Mouse (Mus musculus) lung, embryonic 15.5 days (tissue): ENCODE measurements at regions not wholly inside any gene's neighbourhood (a gene's known extent, or its start where the extent isn't known, plus 50 kb on each side); places are given as distances from the start of the nearest gene placed in this dataset.

Experiments
- ATAC-seq: fragments of 200-750 bp; cut with Nextera tagmentation; 2 replicates; pipeline ENCODE4 v1.8.0; 2017; ENCODE audit warnings: moderate number of reproducible peaks, borderline replicate concordance; ENCODE audit not compliant: low FRiP score, low TSS enrichment; ENCODE audit errors: extremely low read depth
- H3K27ac ChIP-seq: fragments of 300-500 bp; sonication (generic); 2 replicates; pipeline ENCODE4 v1.5.1; 2015; ENCODE audit warnings: moderate library complexity, mild to moderate bottlenecking, inconsistent platforms
- H3K27me3 ChIP-seq: fragments of 300-500 bp; sonication (generic); 2 replicates; pipeline ENCODE4 v1.6.1; 2015; ENCODE audit warnings: inconsistent platforms
- H3K36me3 ChIP-seq: fragments of 300-500 bp; sonication (generic); 2 replicates; pipeline ENCODE4 v1.6.1; 2015; ENCODE audit warnings: inconsistent platforms
- H3K4me1 ChIP-seq: fragments of 300-500 bp; sonication (generic); 2 replicates; pipeline ENCODE4 v1.6.1; 2015; ENCODE audit warnings: inconsistent platforms
- H3K4me2 ChIP-seq: fragments of 300-500 bp; sonication (generic); 2 replicates; pipeline ENCODE4 v1.6.1; 2015; ENCODE audit warnings: inconsistent platforms, mild to moderate bottlenecking, moderate library complexity
- H3K4me3 ChIP-seq: fragments of 300-500 bp; sonication (generic); 2 replicates; pipeline ENCODE4 v1.5.1; 2015; ENCODE audit warnings: mild to moderate bottlenecking, inconsistent platforms
- H3K9ac ChIP-seq: fragments of 300-500 bp; sonication (generic); 2 replicates; pipeline ENCODE4 v1.6.1; 2015; ENCODE audit warnings: inconsistent platforms
- H3K9me3 ChIP-seq: fragments of 300-500 bp; sonication (generic); 2 replicates; pipeline ENCODE4 v1.6.1; 2016; ENCODE audit warnings: inconsistent platforms
- WGBS: fragments of 180-500 bp; shearing (Covaris S2); methylation state at CpG from one replicate; pipeline ENCODE4 v1.1.7; 2015; 5-methylcytosine and 5-hydroxymethylcytosine counted together

GRCm38 (mm10) chr16:93035626-93036025, 209.7 kb upstream of the Runx1 start:
- Histone ChIP-seq H3K4me1 (0 out of 2 replicates have a peak, but pooled peaks cover 3% of the 10 kb centered on the region), H3K27me3 (no peaks in the 10 kb centered on the region)
- ATAC-seq, result no peak

GRCm38 (mm10) chr16:93033943-93034342, 208.0 kb upstream of the Runx1 start:
- Histone ChIP-seq H3K36me3 (no peaks in the 10 kb centered on the region), H3K4me1 (0 out of 2 replicates have a peak, but pooled peaks cover 3% of the 10 kb centered on the region), H3K9me3 (no peaks in the 10 kb centered on the region), H3K27me3 (no peaks in the 10 kb centered on the region), H3K9ac (no peak overlapping the region), H3K4me3 (no peak overlapping the region), H3K27ac (peak overlapping the region; percentile 49), H3K4me2 (no peak overlapping the region)
- 61% methylated on average over 3 of the region's 3 CpGs for WGBS
- ATAC-seq, result no peak

More at GRCm38 (mm10) chr16:93035626-93036025, 209.7 kb upstream of the Runx1 start:
- H3K27ac ChIP-seq, result no peak overlapping the region
- H3K4me2 ChIP-seq, result no peak overlapping the region
- no peak overlapping the region for H3K9ac ChIP-seq
- 88% methylated on average over 9 of the region's 9 CpGs for WGBS
- no peaks in the 10 kb centered on the region for H3K36me3 ChIP-seq
- no peaks in the 10 kb centered on the region for H3K9me3 ChIP-seq
- H3K4me3 ChIP-seq, result no peak overlapping the region

DNA sequence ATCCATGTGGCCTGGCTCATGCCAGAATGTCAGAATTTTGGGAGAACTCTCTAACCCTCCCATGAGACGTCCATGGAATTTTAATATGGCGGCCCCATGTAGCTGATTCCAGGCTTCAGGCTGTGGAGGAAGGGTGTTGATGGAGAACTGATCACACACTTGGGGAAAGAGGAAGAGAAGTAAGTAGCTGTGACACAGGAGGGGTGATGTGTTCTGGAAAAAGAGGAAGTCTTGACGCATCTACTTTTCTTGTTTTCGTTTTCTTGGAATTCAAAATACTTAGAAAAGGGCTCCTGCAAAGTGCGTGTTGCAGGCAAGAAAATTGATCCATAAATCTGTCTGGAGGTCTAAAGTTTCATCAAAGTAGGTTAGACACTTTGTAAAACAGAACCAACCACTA, 205.7 kb upstream of the Runx1 start:
- H3K36me3 ChIP-seq, result no peaks in the 10 kb centered on the region
- H3K4me2 ChIP-seq, result no peak overlapping the region
- H3K4me1 ChIP-seq, result peaks cover 7% of the 10 kb centered on the region; the same call in 1 of the 2 replicates
- H3K27me3 ChIP-seq, result no peaks in the 10 kb centered on the region
- no peak for ATAC-seq
- H3K9me3 ChIP-seq, result no peaks in the 10 kb centered on the region
- H3K4me3 ChIP-seq, result no peak overlapping the region
- 0 out of 2 replicates have a peak overlapping the region, but pooled peaks have one; percentile 21 for H3K27ac ChIP-seq
- WGBS, result 81% methylated on average over 5 of the region's 5 CpGs
- no peak overlapping the region for H3K9ac ChIP-seq

DNA sequence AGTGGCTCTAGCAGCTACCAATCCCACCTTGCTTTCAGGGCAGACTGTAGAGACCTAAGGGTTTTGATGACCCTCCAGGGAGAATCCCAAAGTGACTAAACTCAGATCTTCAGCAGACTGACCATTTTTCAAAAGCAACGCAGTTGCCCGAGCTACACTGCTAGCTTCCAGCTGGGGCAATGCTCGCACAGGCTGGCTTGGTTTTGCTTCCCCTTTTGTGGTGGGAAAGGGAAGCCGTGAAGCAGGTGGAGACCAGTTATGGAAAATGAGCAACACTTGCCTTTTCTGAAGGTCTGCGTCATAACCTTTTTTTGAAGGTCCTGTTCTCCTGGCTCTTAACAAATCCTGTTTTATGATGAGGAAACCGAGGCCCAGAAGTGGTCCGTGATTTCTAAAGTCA, 202.7 kb upstream of the Runx1 start:
- Histone ChIP-seq H3K4me2 (no peak overlapping the region), H3K36me3 (no peaks in the 10 kb centered on the region), H3K4me3 (no peak overlapping the region), H3K9ac (no peak overlapping the region), H3K27me3 (no peaks in the 10 kb centered on the region), H3K4me1 (peaks cover 13% of the 10 kb centered on the region), H3K9me3 (no peaks in the 10 kb centered on the region), H3K27ac (no peak overlapping the region)
- WGBS, result 74% methylated on average over 7 of the region's 7 CpGs
- no peak for ATAC-seq

DNA sequence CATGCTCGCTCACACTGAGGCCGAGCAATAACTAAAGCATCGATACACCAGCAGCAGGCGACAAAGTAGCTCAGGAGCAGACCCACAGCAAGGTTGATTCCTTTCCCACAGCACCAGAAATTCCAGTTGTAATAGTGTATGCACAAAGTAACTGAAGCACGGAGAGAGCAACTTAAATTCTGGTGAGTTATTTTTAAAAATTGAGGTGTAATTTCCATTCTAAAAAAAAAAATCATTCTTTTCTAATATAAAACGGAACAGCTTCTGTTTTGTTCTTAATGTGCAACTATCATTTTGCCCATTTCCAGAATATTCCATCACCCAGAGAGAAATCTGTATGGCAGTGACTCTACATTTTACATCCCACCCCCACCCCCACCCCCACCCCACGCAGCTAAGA, 202.1 kb upstream of the Runx1 start:
- 80% methylated on average over 7 of the region's 7 CpGs for WGBS
- Histone ChIP-seq H3K36me3 (no peaks in the 10 kb centered on the region), H3K4me1 (peaks cover 13% of the 10 kb centered on the region), H3K9me3 (no peaks in the 10 kb centered on the region), H3K9ac (no peak overlapping the region), H3K27me3 (no peaks in the 10 kb centered on the region), H3K4me3 (no peak overlapping the region), H3K4me2 (no peak overlapping the region), H3K27ac (no peak overlapping the region)
- no peak for ATAC-seq

- peaks cover 10% of the 10 kb centered on the region for H3K4me1 ChIP-seq
- H3K4me2 ChIP-seq, result no peak overlapping the region
- WGBS, result 18% methylated on average over 11 of the region's 11 CpGs
- H3K4me3 ChIP-seq, result no peak overlapping the region
- H3K27me3 ChIP-seq, result no peaks in the 10 kb centered on the region
- no peak for ATAC-seq
- no peaks in the 10 kb centered on the region for H3K36me3 ChIP-seq
- H3K9ac ChIP-seq, result no peak overlapping the region
- peak overlapping the region; percentile 46 for H3K27ac ChIP-seq
- H3K9me3 ChIP-seq, result no peaks in the 10 kb centered on the region
Measured at GRCm38 (mm10) chr16:93026094-93026648, 200.2 kb upstream of the Runx1 start.

GRCm38 (mm10) chr16:93019800-93020555, 194.0 kb upstream of the Runx1 start:
- Histone ChIP-seq H3K27me3 (no peaks in the 10 kb centered on the region), H3K36me3 (no peaks in the 10 kb centered on the region), H3K4me2 (no peak overlapping the region), H3K4me1 (no peaks in the 10 kb centered on the region), H3K4me3 (no peak overlapping the region), H3K27ac (no peak overlapping the region), H3K9me3 (no peaks in the 10 kb centered on the region), H3K9ac (no peak overlapping the region)
- 70% methylated on average over 7 of the region's 7 CpGs for WGBS
- no peak for ATAC-seq

DNA sequence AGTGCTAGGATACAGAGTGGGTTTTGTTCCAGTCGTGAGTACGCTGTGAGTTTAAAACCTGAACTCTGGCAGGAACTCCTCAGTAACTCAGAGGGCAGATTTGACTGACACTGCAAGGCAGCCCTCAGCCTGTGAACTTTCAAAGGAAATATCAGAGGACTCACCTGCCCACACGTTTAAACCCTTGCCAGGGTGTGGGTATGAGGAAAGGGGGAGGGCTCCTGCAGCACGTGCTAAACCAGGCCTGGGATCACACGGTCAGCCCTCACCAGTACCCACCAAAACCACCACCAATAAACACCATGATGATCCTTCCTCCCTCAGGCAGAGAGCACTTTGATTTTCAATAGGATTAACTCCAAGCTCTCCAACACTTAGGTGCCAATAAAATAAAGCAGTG, 192.8 kb upstream of the Runx1 start:
- no peak for ATAC-seq
- H3K9ac ChIP-seq, result no peak overlapping the region
- H3K4me2 ChIP-seq, result no peak overlapping the region
- H3K36me3 ChIP-seq, result no peaks in the 10 kb centered on the region
- no peaks in the 10 kb centered on the region for H3K9me3 ChIP-seq
- no peak overlapping the region for H3K27ac ChIP-seq
- no peaks in the 10 kb centered on the region for H3K27me3 ChIP-seq
- 0 out of 2 replicates have a peak, but pooled peaks cover 3% of the 10 kb centered on the region for H3K4me1 ChIP-seq
- WGBS, result 44% methylated on average over 5 of the region's 5 CpGs
- no peak overlapping the region for H3K4me3 ChIP-seq

DNA sequence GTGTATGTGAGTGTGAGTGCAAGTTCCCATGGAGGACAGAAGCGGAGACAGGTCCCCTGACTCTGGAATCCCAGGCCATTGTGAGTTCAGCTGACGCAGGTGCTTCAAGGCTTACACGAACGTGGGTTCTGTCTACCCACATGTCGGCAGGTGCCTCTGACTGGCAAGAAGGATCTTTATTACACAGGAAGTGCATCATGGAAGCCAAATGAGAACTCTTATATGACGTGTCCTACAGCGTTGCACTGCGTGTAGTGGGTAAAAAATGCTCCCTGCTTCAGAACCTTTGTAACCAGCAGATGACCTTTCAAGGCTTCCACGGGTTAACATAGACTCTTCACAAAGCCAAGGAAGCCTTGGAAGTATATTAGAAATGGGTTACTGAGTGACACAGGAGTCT, 191.1 kb upstream of the Runx1 start:
- 86% methylated on average over 9 of the region's 9 CpGs for WGBS

DNA sequence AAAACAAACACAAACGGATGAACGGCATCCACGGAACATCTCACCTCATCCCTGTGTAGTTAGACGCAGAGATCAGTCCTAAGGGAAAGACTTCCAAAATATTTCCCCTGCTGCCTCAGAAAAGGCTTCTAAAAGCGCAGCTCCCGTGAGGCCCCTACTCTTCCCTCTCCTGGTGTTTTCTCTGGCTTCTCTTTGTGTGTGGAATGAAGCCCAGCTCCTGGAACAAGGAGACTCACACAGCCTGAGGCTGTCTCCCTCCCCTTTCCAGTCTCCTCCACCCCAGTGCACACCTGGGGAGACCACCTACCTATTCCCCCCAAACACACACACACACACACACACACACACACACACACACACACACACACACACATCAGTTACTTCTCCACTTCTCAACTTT, 189.7 kb upstream of the Runx1 start:
- Histone ChIP-seq H3K9me3 (no peaks in the 10 kb centered on the region), H3K27ac (no peak overlapping the region), H3K36me3 (no peaks in the 10 kb centered on the region), H3K4me2 (no peak overlapping the region), H3K9ac (no peak overlapping the region), H3K27me3 (no peaks in the 10 kb centered on the region), H3K4me1 (0 out of 2 replicates have a peak, but pooled peaks cover 5% of the 10 kb centered on the region), H3K4me3 (no peak overlapping the region)
- 31% methylated on average over 6 of the region's 6 CpGs for WGBS
- no peak for ATAC-seq

More for the DNA sequence above, 191.1 kb upstream of the Runx1 start:
- Histone ChIP-seq H3K36me3 (no peaks in the 10 kb centered on the region), H3K9me3 (no peaks in the 10 kb centered on the region), H3K4me3 (no peak overlapping the region), H3K27ac (no peak overlapping the region), H3K9ac (no peak overlapping the region), H3K4me1 (0 out of 2 replicates have a peak, but pooled peaks cover 5% of the 10 kb centered on the region), H3K27me3 (no peaks in the 10 kb centered on the region), H3K4me2 (no peak overlapping the region)
- no peak for ATAC-seq

DNA sequence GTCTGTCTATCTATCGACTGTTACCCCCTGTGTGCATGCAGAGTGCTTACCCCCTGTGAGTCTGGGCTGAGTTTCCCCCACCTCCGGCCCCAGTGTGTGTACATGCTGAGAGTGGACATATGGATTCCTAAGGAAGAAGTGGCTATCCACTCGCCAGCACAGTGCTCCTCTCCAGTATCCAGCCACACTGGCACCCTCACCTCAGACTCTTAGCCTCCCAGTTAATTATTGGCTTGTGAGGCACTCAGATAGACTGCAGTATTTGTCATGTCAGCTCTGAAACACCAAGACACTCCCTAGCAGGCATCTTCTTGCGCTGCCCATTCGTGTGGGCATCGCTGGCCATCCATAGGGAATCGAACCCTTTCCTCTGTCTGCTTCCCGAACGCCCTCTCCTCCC, 189.0 kb upstream of the Runx1 start:
- Histone ChIP-seq H3K9me3 (no peaks in the 10 kb centered on the region), H3K9ac (no peak overlapping the region), H3K4me2 (no peak overlapping the region), H3K4me3 (no peak overlapping the region), H3K36me3 (no peaks in the 10 kb centered on the region), H3K27me3 (no peaks in the 10 kb centered on the region), H3K27ac (no peak overlapping the region), H3K4me1 (0 out of 2 replicates have a peak, but pooled peaks cover 5% of the 10 kb centered on the region)
- no peak for ATAC-seq
- 72% methylated on average over 9 of the region's 9 CpGs for WGBS

DNA sequence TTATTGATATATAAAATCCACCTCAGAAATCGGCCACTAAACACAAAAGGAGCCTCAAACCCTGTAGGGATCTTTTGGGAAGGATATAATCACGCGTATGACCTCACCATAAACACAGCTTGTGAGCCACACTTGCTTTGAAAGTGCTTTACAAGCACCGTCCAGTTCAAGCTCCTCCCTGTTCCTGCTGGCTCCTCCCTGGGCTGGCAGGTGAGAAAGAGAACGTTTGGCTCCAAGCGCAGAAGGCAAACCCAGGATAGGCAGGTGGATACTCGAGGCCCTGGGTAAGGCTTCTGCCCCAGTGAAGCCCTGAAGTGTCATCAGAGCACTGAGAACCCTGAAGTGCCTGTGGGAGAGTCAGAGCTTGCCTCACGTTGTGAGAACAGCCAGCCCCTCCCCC, 187.9 kb upstream of the Runx1 start:
- H3K4me2 ChIP-seq, result no peak overlapping the region
- H3K9ac ChIP-seq, result no peak overlapping the region
- H3K27me3 ChIP-seq, result no peaks in the 10 kb centered on the region
- H3K27ac ChIP-seq, result no peak overlapping the region
- 0 out of 2 replicates have a peak, but pooled peaks cover 5% of the 10 kb centered on the region for H3K4me1 ChIP-seq
- 39% methylated on average over 8 of the region's 8 CpGs for WGBS
- no peaks in the 10 kb centered on the region for H3K9me3 ChIP-seq
- no peaks in the 10 kb centered on the region for H3K36me3 ChIP-seq
- ATAC-seq, result no peak
- no peak overlapping the region for H3K4me3 ChIP-seq
